Mouse (Mus musculus) midbrain, embryonic 13.5 days (tissue): Measurements from ENCODE around the gene Folr2. TPM values are rescaled to one million over a fixed set of nuclear protein-coding genes. Genes with fewer than 3 reads are reported as not detected.

Experiments
- ATAC-seq: fragments of 200-750 bp; cut with Nextera tagmentation; 2 replicates; pipeline ENCODE4 v1.8.0; 2017; ENCODE audit warnings: mild to moderate bottlenecking, moderate TSS enrichment, moderate library complexity
- H3K27ac ChIP-seq: fragments of 300-500 bp; sonication (generic); 2 replicates; pipeline ENCODE4 v1.5.1; 2015; ENCODE audit warnings: inconsistent platforms, mild to moderate bottlenecking, moderate library complexity
- H3K27me3 ChIP-seq: fragments of 300-500 bp; sonication (generic); 2 replicates; pipeline ENCODE4 v1.6.1; 2015; ENCODE audit warnings: mild to moderate bottlenecking, inconsistent platforms
- H3K36me3 ChIP-seq: fragments of 300-500 bp; sonication (generic); 2 replicates; pipeline ENCODE4 v1.6.1; 2015; ENCODE audit warnings: mild to moderate bottlenecking, inconsistent platforms
- H3K4me1 ChIP-seq: fragments of 300-500 bp; sonication (generic); replicated peaks from 2 replicates; pipeline ENCODE4 v1.6.1; 2015; ENCODE audit warnings: inconsistent platforms
- H3K4me2 ChIP-seq: fragments of 300-500 bp; sonication (generic); replicated peaks from 2 replicates; pipeline ENCODE4 v1.6.1; 2015; ENCODE audit warnings: moderate library complexity, mild to moderate bottlenecking, inconsistent platforms
- H3K4me3 ChIP-seq: fragments of 300-500 bp; sonication (generic); replicated peaks from 2 replicates; pipeline ENCODE4 v1.5.1; 2015; ENCODE audit warnings: mild to moderate bottlenecking, inconsistent platforms
- H3K9ac ChIP-seq: fragments of 300-500 bp; sonication (generic); replicated peaks from 2 replicates; pipeline ENCODE4 v1.6.1; 2015; ENCODE audit warnings: mild to moderate bottlenecking, inconsistent platforms
- H3K9me3 ChIP-seq: fragments of 300-500 bp; sonication (generic); 2 replicates; pipeline ENCODE4 v1.6.1; 2016; ENCODE audit warnings: mild to moderate bottlenecking, inconsistent platforms
- WGBS: fragments of 180-500 bp; shearing (Covaris S2); methylation state at CpG from one replicate; pipeline ENCODE4 v1.1.7; 2015; 5-methylcytosine and 5-hydroxymethylcytosine counted together
- microRNA-seq: library from miRNA; unstranded; fragments of <30 nt; microRNA quantifications from one replicate; pipeline ENCODE4, GENCODE M21; 2016
- polyA plus RNA-seq: library from polyadenylated mRNA; unstranded; fragments of >200 nt; fragmentation: Nextera tagmentation; extraction: Ambion mirVana; gene quantifications from 2 replicates; pipeline ENCODE4 v1.2.1, GENCODE M21; 2015

Gene Folr2
- polyA plus RNA-seq, 1 experiment from 2014 or later = 3.8 TPM

DNA sequence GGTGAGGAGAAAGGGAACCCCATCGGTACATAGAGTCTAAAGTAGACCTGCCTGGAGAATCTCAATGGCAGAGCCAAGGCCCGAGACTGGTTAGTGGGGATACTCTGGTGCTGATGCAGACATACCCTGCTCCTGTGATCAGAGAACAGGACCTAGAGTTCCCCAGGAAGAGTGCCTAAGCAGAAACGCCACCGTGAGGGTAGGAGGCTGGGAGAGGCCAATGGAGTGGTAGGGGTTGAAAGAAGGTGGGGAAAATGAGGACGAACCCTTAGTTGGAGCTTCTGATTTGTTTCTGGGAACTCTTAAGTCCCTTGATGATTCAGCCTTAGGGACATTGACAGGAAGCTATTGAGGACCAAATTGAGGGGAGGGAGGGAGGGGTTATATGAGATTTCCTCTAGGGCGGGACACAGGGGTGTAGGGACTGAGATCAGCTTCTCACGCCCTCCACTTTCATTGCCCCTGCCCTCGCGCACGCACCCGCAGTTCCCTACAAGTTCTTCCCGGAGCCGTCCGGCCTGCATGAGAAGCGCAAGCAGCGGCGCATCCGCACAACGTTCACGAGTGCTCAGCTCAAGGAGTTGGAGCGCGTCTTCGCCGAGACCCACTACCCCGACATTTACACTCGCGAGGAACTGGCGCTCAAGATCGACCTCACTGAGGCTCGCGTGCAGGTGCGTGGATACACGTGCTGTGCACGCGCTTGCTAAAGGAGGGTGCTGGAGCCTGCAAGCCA lies 36.5 kb downstream of the Folr2 start:
- Histone ChIP-seq H3K27ac (no peak overlapping the region), H3K4me1 (peaks cover 36% of the 10 kb centered on the region), H3K36me3 (peaks cover 19% of the 10 kb centered on the region), H3K4me2 (peak overlapping the region; percentile 67), H3K27me3 (peaks cover 82% of the 10 kb centered on the region), H3K9ac (no peak overlapping the region; the same call in 1 of the 2 replicates), H3K4me3 (peak overlapping the region; percentile 41), H3K9me3 (no peaks in the 10 kb centered on the region)
- ATAC-seq = no peak
- 5% methylated on average over 35 of the region's 35 CpGs for WGBS

- peak; percentile 31 for ATAC-seq
- peak within 1 kb of the TSS; percentile 19; the same call in 1 of the 2 replicates for H3K9ac ChIP-seq
- under 1% methylated on average over 42 of the region's 45 CpGs for WGBS
Observed at GRCm38 (mm10) chr7:101817861-101818401, 39.1 kb downstream of the Folr2 start, which contains the start of gene Phox2a. Gene Phox2a, plus strand, starts transcription at chr7:101818313.

More at GRCm38 (mm10) chr7:101817861-101818401, 39.1 kb downstream of the Folr2 start, which contains the start of gene Phox2a:
- H3K9me3 ChIP-seq = no peaks in the 10 kb centered on the region
- peaks cover 71% of the 10 kb centered on the region for H3K27me3 ChIP-seq
- no peak within 1 kb of the TSS for H3K27ac ChIP-seq
- no peaks in the 10 kb centered on the region for H3K36me3 ChIP-seq
- peaks cover 31% of the 10 kb centered on the region for H3K4me1 ChIP-seq
- peak within 1 kb of the TSS; percentile 35 for H3K4me3 ChIP-seq
- peak within 1 kb of the TSS; percentile 49 for H3K4me2 ChIP-seq

Small RNAs within 50 kb of the gene (microRNA-seq; reads per million reads assigned to microRNA genes)
- gene Gm22655 = not detected

Other genes starting within 250 kb of the Folr2 start
- 31.9 and 33.7 TPM in 2 replicates for gene Clpb, start 193.6 kb downstream of the Folr2 start, polyA plus RNA-seq
- gene Phox2a, start 38.9 kb downstream of the Folr2 start, polyA plus RNA-seq = 0.24 and 0.26 TPM in 2 replicates
- 20.3 and 26.3 TPM in 2 replicates for gene Inppl1, start 19.0 kb downstream of the Folr2 start, polyA plus RNA-seq
- gene Anapc15, start 6.5 kb upstream of the Folr2 start, polyA plus RNA-seq = 79.0 and 92.2 TPM in 2 replicates
- gene Folr1, start 13.6 kb upstream of the Folr2 start, polyA plus RNA-seq = 11.1 and 13.2 TPM in 2 replicates
- 146 and 158 TPM in 2 replicates for gene Lamtor1, start 48.7 kb upstream of the Folr2 start, polyA plus RNA-seq
- 0.35 and 0.77 TPM in 2 replicates for gene Tomt, start 49.2 kb upstream of the Folr2 start, polyA plus RNA-seq
- 9.6 and 10.6 TPM in 2 replicates for gene Lrrc51, start 76.7 kb upstream of the Folr2 start, polyA plus RNA-seq
- 63.0 and 70.7 TPM in 2 replicates for gene Numa1, start 76.9 kb upstream of the Folr2 start, polyA plus RNA-seq
- 4.1 and 5.6 TPM in 2 replicates for gene Il18bp, start 161.5 kb upstream of the Folr2 start, polyA plus RNA-seq
- gene Rnf121, start 208.3 kb upstream of the Folr2 start, polyA plus RNA-seq = 30.1 and 30.9 TPM in 2 replicates
- gene Xndc1, start 208.3 kb upstream of the Folr2 start, polyA plus RNA-seq = 32.2 and 34.9 TPM in 2 replicates
- 1.3 and 1.5 TPM in 2 replicates for gene Xntrpc, start 208.5 kb upstream of the Folr2 start, polyA plus RNA-seq
- 0.28 TPM in 1 of 2 replicates, not detected in the other for gene Trpc2, start 225.9 kb upstream of the Folr2 start, polyA plus RNA-seq
- 0.31 and 0.37 TPM in 2 replicates for gene Art1, start 244.5 kb upstream of the Folr2 start, polyA plus RNA-seq